11 mouse cellular contexts compared by ENCODE assay signal in genomic region chr6:140478031-140478430, GRCm38 (mm10). TPM values are rescaled to one million over a fixed set of nuclear protein-coding genes. Genes with fewer than 3 reads are reported as not detected.
DNase-seq lines count a peak whose midpoint lies in the region; ATAC-seq and TF ChIP-seq lines count a peak whose summit lies in the region.
"Had no signal": no experiment of that assay in that cellular context is flagged by ENCODE, and none has a peak within 500 bp of the region (broad histone marks: within the 10 kb centered on the region; RNA-seq: fewer than 3 reads in every experiment).

No protein-coding gene starts in this region.

- no peaks in the 10 kb centered on the region for H3K27me3 ChIP-seq in hindbrain, embryonic 12.5 days
- no peaks in the 10 kb centered on the region for H3K27me3 ChIP-seq in hindbrain, embryonic 11.5 days (ENCODE audit: control insufficient read depth, insufficient read depth, low read length)
- H3K27me3 ChIP-seq in lung, embryonic 16.5 days (ENCODE audit: control insufficient read depth, insufficient read depth, low read depth, low read length): no peaks in the 10 kb centered on the region
- H3K27me3 ChIP-seq in myocyte (ENCODE audit: control insufficient read depth, insufficient read depth, insufficient read length): no peaks in the 10 kb centered on the region
- H3K27me3 ChIP-seq: limb, embryonic 15.5 days had no signal

- TF ChIP-seq CTCF in cortical plate, adult 2 months (IDR thresholded peaks at IDR 0.05; ENCODE audit: extremely low read depth, insufficient read depth, low read length): no peak

- H3K4me2 ChIP-seq in hindbrain, embryonic 12.5 days (replicated peaks): no peak overlapping the region
- H3K4me2 ChIP-seq in hindbrain, embryonic 11.5 days (replicated peaks; ENCODE audit: low read depth, low read length): no peak overlapping the region
- 0 out of 2 replicates have a peak overlapping the region, but pooled peaks have one; percentile 1 for H3K4me2 ChIP-seq in lung, embryonic 16.5 days (ENCODE audit: low read depth, low read length)
- peak overlapping the region; percentile 53 for H3K4me2 ChIP-seq in myocyte (ENCODE audit: low read depth)
- H3K4me2 ChIP-seq: limb, embryonic 15.5 days had no signal

- no peak overlapping the region for H3K4me3 ChIP-seq in hindbrain, embryonic 12.5 days
- no peak overlapping the region for H3K4me3 ChIP-seq in hindbrain, embryonic 11.5 days (ENCODE audit: low read depth, low read length)
- no peak overlapping the region for H3K4me3 ChIP-seq in lung, embryonic 16.5 days (ENCODE audit: low read length)
- H3K4me3 ChIP-seq in cortical plate, adult 2 months (ENCODE audit: insufficient read depth, low read length): no peak overlapping the region
- no peak overlapping the region for H3K4me3 ChIP-seq in myocyte
- H3K4me3 ChIP-seq: limb, embryonic 15.5 days had no signal

- H3K36me3 ChIP-seq in hindbrain, embryonic 12.5 days: no peaks in the 10 kb centered on the region
- no peaks in the 10 kb centered on the region for H3K36me3 ChIP-seq in hindbrain, embryonic 11.5 days (ENCODE audit: control insufficient read depth, insufficient read depth, low read length)
- no peaks in the 10 kb centered on the region for H3K36me3 ChIP-seq in lung, embryonic 16.5 days (ENCODE audit: control insufficient read depth, insufficient read depth, low read length)
- no peaks in the 10 kb centered on the region for H3K36me3 ChIP-seq in myocyte (ENCODE audit: control insufficient read depth, insufficient read depth)
- H3K36me3 ChIP-seq: limb, embryonic 15.5 days had no signal

- H3K27ac ChIP-seq in hindbrain, embryonic 12.5 days: peak overlapping the region; percentile 30; the same call in 1 of the 2 replicates
- H3K27ac ChIP-seq in hindbrain, embryonic 11.5 days (ENCODE audit: low read depth, low read length): no peak overlapping the region
- H3K27ac ChIP-seq in lung, embryonic 16.5 days (ENCODE audit: low read length): peak overlapping the region; percentile 5; the same call in 1 of the 2 replicates
- peak overlapping the region; percentile 2; the same call in 1 of the 2 replicates for H3K27ac ChIP-seq in cortical plate, adult 2 months (ENCODE audit: insufficient read depth, low read length)
- H3K27ac ChIP-seq: limb, embryonic 15.5 days had no signal

- no peak overlapping the region for H3ac ChIP-seq in myocyte (ENCODE audit: control insufficient read depth, insufficient read length)

- 74% methylated on average over 7 of the region's 7 CpGs for WGBS in hindbrain, embryonic 12.5 days
- 81% methylated on average over 7 of the region's 7 CpGs for WGBS in hindbrain, embryonic 11.5 days
- 17% methylated on average over 7 of the region's 7 CpGs for WGBS in lung, embryonic 16.5 days

- no peaks in the 10 kb centered on the region for H3K9me3 ChIP-seq in hindbrain, embryonic 12.5 days (replicated peaks)
- no peaks in the 10 kb centered on the region for H3K9me3 ChIP-seq in hindbrain, embryonic 11.5 days (ENCODE audit: control insufficient read depth, low read length)
- H3K9me3 ChIP-seq in lung, embryonic 16.5 days (ENCODE audit: control insufficient read depth, low read length): no peaks in the 10 kb centered on the region
- H3K9me3 ChIP-seq: limb, embryonic 15.5 days had no signal

- H3K79me2 ChIP-seq in myocyte (ENCODE audit: control insufficient read depth, insufficient read depth): no peaks in the 10 kb centered on the region

- H3K4me1 ChIP-seq in hindbrain, embryonic 12.5 days: peaks cover 27% of the 10 kb centered on the region
- H3K4me1 ChIP-seq in hindbrain, embryonic 11.5 days (replicated peaks; ENCODE audit: control insufficient read depth, insufficient read depth, low read length): no peaks in the 10 kb centered on the region
- peaks cover 31% of the 10 kb centered on the region for H3K4me1 ChIP-seq in lung, embryonic 16.5 days (replicated peaks; ENCODE audit: control insufficient read depth, insufficient read depth, low read length)
- H3K4me1 ChIP-seq in cortical plate, adult 2 months (ENCODE audit: control insufficient read depth, insufficient read depth, low read length): peaks cover 20% of the 10 kb centered on the region

- TF ChIP-seq POLR2A in cortical plate, adult 2 months (IDR thresholded peaks at IDR 0.05; ENCODE audit: extremely low read depth, insufficient read depth, low read length): no peak
- TF ChIP-seq POLR2A in myocyte (IDR thresholded peaks at IDR 0.05; ENCODE audit: insufficient read length, low read depth): no peak

- DNase-seq in hindbrain, embryonic 11.5 days (ENCODE audit: low spot score): no peak
- no peak for DNase-seq in lung, postnatal 36 days
- DNase-seq in spleen, postnatal 36 days (ENCODE audit: low spot score in 2 of 2): no peak
- no peak for DNase-seq in cerebellum, adult 8-10 months
- DNase-seq: adrenal gland, postnatal 36 days; heart, postnatal 4 days had no signal

- ATAC-seq in hindbrain, embryonic 12.5 days (ENCODE audit: low FRiP score): no peak
- no peak for ATAC-seq in hindbrain, embryonic 11.5 days (ENCODE audit: low FRiP score)
- ATAC-seq in lung, embryonic 16.5 days (ENCODE audit: low read depth): peak; percentile 61

- H3K9ac ChIP-seq in hindbrain, embryonic 12.5 days: no peak overlapping the region
- H3K9ac ChIP-seq in hindbrain, embryonic 11.5 days (ENCODE audit: low read depth, low read length): no peak overlapping the region
- H3K9ac ChIP-seq in lung, embryonic 16.5 days (ENCODE audit: low read length): no peak overlapping the region
- H3K9ac ChIP-seq: limb, embryonic 15.5 days had no signal

TF ChIP-seq in myocyte, 11 proteins besides CTCF, POLR2A, EP300 and RAD21:
- no peak for TF ChIP-seq POLR2AphosphoS2 (IDR thresholded peaks at IDR 0.05; ENCODE audit: insufficient read length, low read depth)
- TF ChIP-seq MYOG (IDR thresholded peaks at IDR 0.05; ENCODE audit: control insufficient read depth in 1 of 3, insufficient read depth in 1 of 3, insufficient read length in 2 of 3, low read depth in 2 of 3): no peak

RNA-seq across cellular contexts. Expression of gene Plekha5, which starts 54.2 kb away (rescaled TPM):
- 49.4 and 50.9 TPM in 2 replicates for polyA plus RNA-seq in hindbrain, embryonic 12.5 days (2016; fragmentation: Nextera tagmentation; extraction: Ambion mirVana)
- 50.8 and 55.1 TPM in 2 replicates for polyA plus RNA-seq in hindbrain, embryonic 11.5 days (2014; fragmentation: Nextera tagmentation; extraction: Ambion mirVana)
- 32.4 and 35.5 TPM in 2 replicates for polyA plus RNA-seq in lung, embryonic 16.5 days (2015; fragmentation: Nextera tagmentation; extraction: Ambion mirVana)
- 106 and 113 TPM in 2 replicates for polyA plus RNA-seq in cortical plate, adult 2 months (2012; rRNA removed)
- polyA plus RNA-seq in myocyte (2012; fragmentation: generic; extraction: Trizol): 12.2 TPM

Comparison
In these comparisons a context has a peak if more than half of its experiments do, and no peak if none do; other contexts are left out.
1. H3K4me2 ChIP-seq: peak in lung, embryonic 16.5 days (single experiment) and myocyte (single experiment); none in hindbrain, embryonic 12.5 days (single experiment) and hindbrain, embryonic 11.5 days (single experiment).